Mouse (Mus musculus): Measurements from ENCODE around the gene Pinlyp. TPM values are rescaled to one million over a fixed set of nuclear protein-coding genes. Genes with fewer than 3 reads are reported as not detected.

The Pinlyp gene
- polyA plus RNA-seq, 1 experiment, result not detected

DNA sequence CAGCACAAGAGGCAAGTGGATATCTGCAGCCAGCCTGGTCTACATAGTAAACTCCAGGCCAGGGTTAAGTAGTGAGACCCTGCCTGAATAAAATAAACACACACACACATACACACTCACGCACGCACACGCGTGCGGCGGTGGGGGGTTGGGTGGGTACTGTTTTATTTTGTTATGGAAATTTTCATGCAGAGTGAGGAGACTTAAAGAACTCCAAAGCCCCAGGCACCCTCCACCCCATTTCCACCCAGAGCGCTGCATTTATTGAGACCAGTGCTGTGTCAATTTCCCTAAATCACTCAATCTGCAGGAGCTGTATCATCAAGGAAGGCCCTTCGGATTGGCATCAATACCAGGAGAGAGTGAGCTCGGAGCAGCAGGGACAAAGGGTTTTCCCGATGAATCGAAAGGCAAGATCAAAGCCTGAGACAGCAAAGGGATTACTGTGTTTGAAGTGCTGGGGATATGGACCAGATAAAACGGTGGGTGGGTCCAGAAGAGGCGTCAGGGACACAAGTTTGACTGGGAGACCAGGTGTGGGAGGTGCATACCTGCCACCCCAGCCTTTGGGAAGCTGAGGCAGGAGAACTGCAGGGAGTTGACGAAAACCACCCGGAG, 40.4 kb downstream of the Pinlyp start:
- TF ChIP-seq CTCF (IDR thresholded peaks at IDR 0.05; ENCODE audit: extremely low read depth, insufficient read length, insufficient replicate concordance, low read depth, low read length) (no peak), POLR2A (IDR thresholded peaks at IDR 0.05; ENCODE audit: low read depth, low read length) (no peak)
- no peak overlapping the region for H3K27ac ChIP-seq (ENCODE audit: insufficient read depth, low read depth, low read length)
- H3K4me1 ChIP-seq (ENCODE audit: control insufficient read depth, insufficient read depth, insufficient read length, low read length), result no peaks in the 10 kb centered on the region; the same call in none of the 2 replicates
- H3K36me3 ChIP-seq (ENCODE audit: control insufficient read depth, insufficient read depth, low read length), result no peaks in the 10 kb centered on the region
- 69% methylated on average over 15 of the region's 15 CpGs for WGBS
- H3K27me3 ChIP-seq (ENCODE audit: control insufficient read depth, insufficient read depth, low read length), result peaks cover 14% of the 10 kb centered on the region
- H3K4me3 ChIP-seq (ENCODE audit: low read depth, low read length), result no peak overlapping the region

DNA sequence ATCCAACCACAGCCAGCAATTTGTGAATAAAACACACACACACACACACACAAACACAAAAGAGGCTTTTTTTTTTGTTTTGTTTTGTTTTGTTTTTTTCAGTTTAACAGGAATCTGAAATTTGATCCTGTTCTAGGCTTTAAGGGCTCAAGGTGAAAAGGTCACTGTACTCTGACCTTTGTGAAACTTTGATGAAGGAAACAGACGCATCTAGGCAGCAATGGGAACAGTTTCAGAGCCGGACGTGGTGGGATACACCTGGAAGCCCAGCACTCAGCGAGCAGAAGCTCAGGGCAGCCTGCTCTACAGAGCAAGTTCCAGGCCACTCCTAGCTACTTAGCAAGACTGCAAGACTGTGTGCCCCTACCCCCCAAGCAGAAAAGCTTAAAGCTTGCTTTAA, 41.0 kb downstream of the Pinlyp start:
- Histone ChIP-seq H3K4me1 (ENCODE audit: control insufficient read depth, insufficient read depth, insufficient read length, low read length) (no peaks in the 10 kb centered on the region; the same call in none of the 2 replicates), H3K36me3 (ENCODE audit: control insufficient read depth, insufficient read depth, low read length) (no peaks in the 10 kb centered on the region), H3K4me3 (ENCODE audit: low read depth, low read length) (no peak overlapping the region), H3K27me3 (ENCODE audit: control insufficient read depth, insufficient read depth, low read length) (peaks cover 21% of the 10 kb centered on the region), H3K27ac (ENCODE audit: insufficient read depth, low read depth, low read length) (no peak overlapping the region)
- WGBS, result 37% methylated on average over 4 of the region's 4 CpGs
- TF ChIP-seq CTCF (IDR thresholded peaks at IDR 0.05; ENCODE audit: extremely low read depth, insufficient read length, insufficient replicate concordance, low read depth, low read length) (no peak), POLR2A (IDR thresholded peaks at IDR 0.05; ENCODE audit: low read depth, low read length) (no peak)

DNA sequence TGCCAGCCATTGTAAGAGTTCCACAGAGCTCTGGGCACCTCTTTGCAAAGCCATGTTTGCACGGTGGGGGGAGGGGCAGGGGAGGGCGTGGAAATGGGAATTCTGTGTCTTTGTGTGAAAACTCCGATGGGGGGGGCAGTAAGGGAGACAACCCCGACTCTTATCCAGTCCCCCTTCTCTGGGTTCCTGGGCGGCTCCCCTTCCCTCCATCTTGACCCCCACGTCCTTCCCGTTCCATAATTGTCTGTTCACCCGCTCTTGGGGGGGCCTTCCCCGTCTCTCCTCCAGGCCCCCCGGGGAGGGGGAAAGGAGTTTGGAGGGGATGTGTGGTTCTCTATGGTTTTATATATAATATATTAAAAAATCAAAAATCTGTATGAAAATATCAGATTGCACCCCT, 41.9 kb downstream of the Pinlyp start:
- WGBS, result 19% methylated on average over 10 of the region's 10 CpGs
- no peaks in the 10 kb centered on the region for H3K36me3 ChIP-seq (ENCODE audit: control insufficient read depth, insufficient read depth, low read length)
- TF ChIP-seq CTCF (IDR thresholded peaks at IDR 0.05; ENCODE audit: extremely low read depth, insufficient read length, insufficient replicate concordance, low read depth, low read length) (no peak), POLR2A (IDR thresholded peaks at IDR 0.05; ENCODE audit: low read depth, low read length) (no peak)
- H3K27ac ChIP-seq (ENCODE audit: insufficient read depth, low read depth, low read length), result no peak overlapping the region
- H3K4me3 ChIP-seq (ENCODE audit: low read depth, low read length), result no peak overlapping the region
- H3K4me1 ChIP-seq (ENCODE audit: control insufficient read depth, insufficient read depth, insufficient read length, low read length), result no peaks in the 10 kb centered on the region; the same call in none of the 2 replicates
- peaks cover 28% of the 10 kb centered on the region for H3K27me3 ChIP-seq (ENCODE audit: control insufficient read depth, insufficient read depth, low read length)

DNA sequence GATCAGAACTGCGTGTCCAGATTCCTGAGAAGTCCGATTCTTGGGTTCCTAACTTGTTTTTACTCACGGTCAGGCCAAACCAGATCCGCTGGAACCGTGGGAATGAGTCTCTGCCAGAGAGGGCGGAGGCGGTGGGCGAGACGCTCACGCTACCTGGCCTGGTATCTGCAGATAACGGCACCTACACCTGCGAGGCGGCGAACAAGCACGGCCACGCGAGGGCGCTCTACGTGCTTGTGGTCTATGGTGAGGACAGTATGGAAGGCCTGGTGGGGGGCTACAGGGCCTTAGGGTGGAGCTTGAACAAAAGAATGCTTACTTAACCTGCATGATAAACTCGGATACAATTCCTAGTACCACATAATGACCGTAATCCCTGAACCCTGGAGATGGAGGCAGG, 44.4 kb downstream of the Pinlyp start:
- WGBS, result 37% methylated on average over 21 of the region's 21 CpGs
- TF ChIP-seq CTCF (IDR thresholded peaks at IDR 0.05; ENCODE audit: extremely low read depth, insufficient read length, insufficient replicate concordance, low read depth, low read length) (peak; percentile 38; the same call in 1 of the 2 replicates), POLR2A (IDR thresholded peaks at IDR 0.05; ENCODE audit: low read depth, low read length) (no peak)
- H3K27me3 ChIP-seq (ENCODE audit: control insufficient read depth, insufficient read depth, low read length), result peaks cover 28% of the 10 kb centered on the region
- H3K4me3 ChIP-seq (ENCODE audit: low read depth, low read length), result no peak overlapping the region
- no peaks in the 10 kb centered on the region for H3K36me3 ChIP-seq (ENCODE audit: control insufficient read depth, insufficient read depth, low read length)
- H3K27ac ChIP-seq (ENCODE audit: insufficient read depth, low read depth, low read length), result no peak overlapping the region
- H3K4me1 ChIP-seq (ENCODE audit: control insufficient read depth, insufficient read depth, insufficient read length, low read length), result no peaks in the 10 kb centered on the region; the same call in 1 of the 2 replicates

DNA sequence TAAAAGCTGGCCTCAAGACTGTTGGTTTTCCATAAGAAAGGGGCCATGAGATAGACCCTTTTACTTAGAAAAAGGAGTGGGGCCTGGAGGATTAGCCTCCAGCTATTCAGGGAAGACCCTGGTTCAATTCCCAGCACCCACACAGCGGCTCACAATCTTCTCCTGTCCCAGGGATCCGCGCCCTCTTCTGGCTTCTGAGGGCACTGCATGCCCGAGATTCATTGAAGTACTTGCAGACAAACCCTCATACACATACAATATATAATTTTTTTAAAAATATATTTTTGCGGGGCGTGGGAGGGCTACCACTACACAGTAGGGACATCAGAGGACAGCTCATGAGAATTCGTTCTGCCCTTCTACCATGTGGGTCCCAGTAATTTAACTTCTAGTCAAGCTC, 45.0 kb downstream of the Pinlyp start:
- no peak overlapping the region for H3K27ac ChIP-seq (ENCODE audit: insufficient read depth, low read depth, low read length)
- no peak overlapping the region for H3K4me3 ChIP-seq (ENCODE audit: low read depth, low read length)
- H3K36me3 ChIP-seq (ENCODE audit: control insufficient read depth, insufficient read depth, low read length), result no peaks in the 10 kb centered on the region
- H3K27me3 ChIP-seq (ENCODE audit: control insufficient read depth, insufficient read depth, low read length), result peaks cover 28% of the 10 kb centered on the region
- TF ChIP-seq CTCF (IDR thresholded peaks at IDR 0.05; ENCODE audit: extremely low read depth, insufficient read length, insufficient replicate concordance, low read depth, low read length), result peak; percentile 46; the same call in 1 of the 2 replicates
- no peak for TF ChIP-seq POLR2A (IDR thresholded peaks at IDR 0.05; ENCODE audit: low read depth, low read length)
- H3K4me1 ChIP-seq (ENCODE audit: control insufficient read depth, insufficient read depth, insufficient read length, low read length), result no peaks in the 10 kb centered on the region; the same call in 1 of the 2 replicates
- WGBS, result 37% methylated on average over 7 of the region's 7 CpGs

DNA sequence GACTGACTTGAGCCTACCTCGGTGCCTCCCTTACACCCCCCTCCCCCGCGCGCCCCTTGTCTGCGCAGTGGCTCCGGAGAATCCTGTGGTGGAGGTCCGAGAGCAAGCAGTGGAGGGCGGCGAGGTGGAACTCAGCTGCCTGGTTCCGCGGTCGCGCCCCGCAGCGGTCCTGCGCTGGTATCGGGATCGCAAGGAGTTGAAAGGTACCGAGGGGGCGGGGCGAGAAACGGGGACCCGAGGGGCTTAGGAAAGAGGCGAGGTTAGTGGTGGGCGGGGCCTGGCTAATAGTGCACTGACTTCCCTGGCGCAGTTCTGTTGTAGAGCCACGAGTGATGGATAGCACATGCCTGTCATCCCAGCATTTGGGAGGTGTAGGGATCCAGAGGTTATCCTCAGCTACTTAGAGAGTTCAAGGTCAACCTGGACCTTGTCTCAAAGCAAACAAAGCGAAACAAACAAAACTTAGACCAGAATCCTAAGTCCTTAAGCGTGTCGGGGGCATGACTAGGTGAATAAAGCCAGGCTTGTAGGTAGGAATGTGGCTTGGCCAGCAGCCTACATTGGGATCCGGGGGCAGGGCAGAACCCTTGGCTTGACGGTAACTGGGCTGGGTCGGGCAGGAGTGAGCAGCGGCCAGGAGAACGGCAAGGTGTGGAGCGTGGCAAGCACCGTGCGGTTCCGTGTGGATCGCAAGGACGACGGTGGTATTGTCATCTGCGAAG, 45.9 kb downstream of the Pinlyp start:
- H3K27me3 ChIP-seq (ENCODE audit: control insufficient read depth, insufficient read depth, low read length), result peaks cover 28% of the 10 kb centered on the region
- no peak overlapping the region for H3K27ac ChIP-seq (ENCODE audit: insufficient read depth, low read depth, low read length)
- TF ChIP-seq CTCF (IDR thresholded peaks at IDR 0.05; ENCODE audit: extremely low read depth, insufficient read length, insufficient replicate concordance, low read depth, low read length) (no peak), POLR2A (IDR thresholded peaks at IDR 0.05; ENCODE audit: low read depth, low read length) (no peak)
- no peaks in the 10 kb centered on the region for H3K36me3 ChIP-seq (ENCODE audit: control insufficient read depth, insufficient read depth, low read length)
- H3K4me1 ChIP-seq (ENCODE audit: control insufficient read depth, insufficient read depth, insufficient read length, low read length), result no peaks in the 10 kb centered on the region; the same call in 1 of the 2 replicates
- WGBS, result 8% methylated on average over 43 of the region's 43 CpGs
- H3K4me3 ChIP-seq (ENCODE audit: low read depth, low read length), result no peak overlapping the region

Other genes with a start within 250 kb of the Pinlyp start
- gene Zfp61, start 244.9 kb downstream of the Pinlyp start, polyA plus RNA-seq (2012; rRNA removed), result 1.1 and 1.5 TPM in 2 replicates
- gene Zfp94, start 229.5 kb downstream of the Pinlyp start, polyA plus RNA-seq (2012; rRNA removed), result 0.84 and 1.5 TPM in 2 replicates
- gene Tescl, start 212.2 kb downstream of the Pinlyp start, polyA plus RNA-seq (2012; rRNA removed), result 0.15 TPM in 1 of 2 replicates, not detected in the other
- gene Lypd5, start 196.9 kb downstream of the Pinlyp start, polyA plus RNA-seq (2012; rRNA removed), result 0.06 TPM in 1 of 2 replicates, not detected in the other
- gene Kcnn4, start 175.9 kb downstream of the Pinlyp start, polyA plus RNA-seq (2012; rRNA removed), result 61.9 and 95.5 TPM in 2 replicates
- 29.9 and 54.2 TPM in 2 replicates for gene Smg9, start 146.5 kb downstream of the Pinlyp start, polyA plus RNA-seq (2012; rRNA removed)
- gene Irgc1, start 93.8 kb downstream of the Pinlyp start, polyA plus RNA-seq (2012; rRNA removed), result 0.05 and 0.37 TPM in 2 replicates
- 9.9 and 15.8 TPM in 2 replicates for gene Plaur, start 83.6 kb downstream of the Pinlyp start, polyA plus RNA-seq (2012; rRNA removed)
- 2.9 and 4.7 TPM in 2 replicates for gene Cadm4, start 64.1 kb downstream of the Pinlyp start, polyA plus RNA-seq (2012; rRNA removed)
- 6.4 and 15.7 TPM in 2 replicates for gene Zfp428, start 39.1 kb downstream of the Pinlyp start, polyA plus RNA-seq (2012; rRNA removed)
- gene AC161166.1, start 33.7 kb downstream of the Pinlyp start, polyA plus RNA-seq (2012; rRNA removed), result not detected in 2 replicates
- 8.5 and 12.3 TPM in 2 replicates for gene Irgq, start 15.4 kb downstream of the Pinlyp start, polyA plus RNA-seq (2012; rRNA removed)
- 12.3 and 24.7 TPM in 2 replicates for gene Xrcc1, start 171 bp upstream of the Pinlyp start, polyA plus RNA-seq (2012; rRNA removed)
- 44.2 and 47.3 TPM in 2 replicates for gene Ethe1, start 41.4 kb upstream of the Pinlyp start, polyA plus RNA-seq (2012; rRNA removed)
- 0.62 and 0.79 TPM in 2 replicates for gene Zfp575, start 41.5 kb upstream of the Pinlyp start, polyA plus RNA-seq (2012; rRNA removed)
- gene Phldb3, start 64.6 kb upstream of the Pinlyp start, polyA plus RNA-seq (2012; rRNA removed), result 2.3 and 7.5 TPM in 2 replicates
- 0.42 and 0.70 TPM in 2 replicates for gene Lypd3, start 90.4 kb upstream of the Pinlyp start, polyA plus RNA-seq (2012; rRNA removed)
- gene Tex101, start 130.6 kb upstream of the Pinlyp start, polyA plus RNA-seq (2012; rRNA removed), result not detected in 2 replicates
- gene BC049730, start 163.1 kb upstream of the Pinlyp start, polyA plus RNA-seq (2012; rRNA removed), result not detected in 2 replicates
- gene Gm4763, start 180.8 kb upstream of the Pinlyp start, polyA plus RNA-seq (2012; rRNA removed), result not detected in 2 replicates
- 3.3 TPM in 2 replicates for gene Cd177, start 214.2 kb upstream of the Pinlyp start, polyA plus RNA-seq (2012; rRNA removed)
- 2.5 and 4.2 TPM in 2 replicates for gene Ceacam10, start 231.1 kb upstream of the Pinlyp start, polyA plus RNA-seq (2012; rRNA removed)